Mouse (Mus musculus) hindbrain, embryonic 13.5 days (tissue): ENCODE measurements around the gene Gm20388. TPM values are rescaled to one million over a fixed set of nuclear protein-coding genes. Genes with fewer than 3 reads are reported as not detected.

Source experiments
- ATAC-seq: fragments of 200-750 bp; cut with Nextera tagmentation; 2 replicates; pipeline ENCODE4 v1.8.0; 2017; ENCODE audit warnings: moderate TSS enrichment; ENCODE audit not compliant: low FRiP score
- H3K27ac ChIP-seq: fragments of 300-500 bp; sonication (generic); 2 replicates; pipeline ENCODE4 v1.5.1; 2015; ENCODE audit warnings: inconsistent platforms, mild to moderate bottlenecking, moderate library complexity
- H3K27me3 ChIP-seq: fragments of 300-500 bp; sonication (generic); 2 replicates; pipeline ENCODE4 v1.6.1; 2015; ENCODE audit warnings: mild to moderate bottlenecking, inconsistent platforms
- H3K36me3 ChIP-seq: fragments of 300-500 bp; sonication (generic); 2 replicates; pipeline ENCODE4 v1.6.1; 2015; ENCODE audit warnings: mild to moderate bottlenecking, inconsistent platforms
- H3K4me1 ChIP-seq: fragments of 300-500 bp; sonication (generic); replicated peaks from 2 replicates; pipeline ENCODE4 v1.6.1; 2015; ENCODE audit warnings: inconsistent platforms
- H3K4me2 ChIP-seq: fragments of 300-500 bp; sonication (generic); 2 replicates; pipeline ENCODE4 v1.6.1; 2015; ENCODE audit warnings: inconsistent platforms, mild to moderate bottlenecking, moderate library complexity
- H3K4me3 ChIP-seq: fragments of 300-500 bp; sonication (generic); 2 replicates; pipeline ENCODE4 v1.5.1; 2015; ENCODE audit warnings: mild to moderate bottlenecking, inconsistent platforms
- H3K9ac ChIP-seq: fragments of 300-500 bp; sonication (generic); 2 replicates; pipeline ENCODE4 v1.6.1; 2015; ENCODE audit warnings: mild to moderate bottlenecking, inconsistent platforms
- H3K9me3 ChIP-seq: fragments of 300-500 bp; sonication (generic); 2 replicates; pipeline ENCODE4 v1.6.1; 2016; ENCODE audit warnings: inconsistent platforms
- WGBS: fragments of 180-500 bp; shearing (Covaris S2); methylation state at CpG from one replicate; pipeline ENCODE4 v1.1.7; 2015; 5-methylcytosine and 5-hydroxymethylcytosine counted together
- polyA plus RNA-seq: library from polyadenylated mRNA; unstranded; fragments of >200 nt; fragmentation: Nextera tagmentation; extraction: Ambion mirVana; gene quantifications from 2 replicates; pipeline ENCODE4 v1.2.1, GENCODE M21; 2015

Gm20388 gene
- polyA plus RNA-seq, 1 experiment from 2014 or later: 1.9 TPM

DNA sequence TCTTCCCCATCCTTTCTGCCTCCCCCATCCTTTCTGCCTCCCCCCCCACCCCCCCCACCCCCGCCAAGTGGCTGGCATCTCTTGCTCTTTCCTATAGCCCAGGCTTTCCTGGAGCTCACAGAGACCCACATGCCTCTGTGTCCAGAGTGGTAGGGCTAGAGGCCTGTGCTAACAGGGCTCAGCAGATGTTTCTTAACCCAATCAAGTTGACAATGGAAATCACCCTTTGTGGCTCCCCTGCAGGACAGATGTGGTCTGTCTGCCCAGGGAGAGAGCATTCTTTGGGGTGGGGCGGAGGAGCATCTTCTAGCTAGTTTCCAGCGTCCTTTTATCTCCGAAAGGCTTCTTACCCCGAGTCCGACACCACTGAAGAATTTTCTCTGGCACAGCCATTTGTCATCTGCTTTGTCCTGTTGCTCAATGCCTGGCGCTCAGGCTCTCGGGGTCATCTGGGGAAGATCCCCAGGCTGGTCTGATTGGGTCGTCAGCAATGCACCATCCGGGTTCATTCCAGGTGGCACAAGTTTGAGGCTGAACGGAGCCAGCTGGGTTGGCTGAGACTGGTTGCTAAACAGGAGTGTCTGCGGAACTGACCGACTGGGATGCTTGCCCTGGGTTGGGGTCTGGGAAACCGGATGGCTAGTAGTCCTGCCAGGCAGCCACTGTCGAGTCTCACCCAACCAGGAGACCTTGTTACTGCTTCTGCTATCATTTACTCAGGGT is 2157.3 kb downstream of the Gm20388 start:
- Histone ChIP-seq H3K27ac (no peak overlapping the region), H3K36me3 (no peaks in the 10 kb centered on the region), H3K4me3 (no peak overlapping the region), H3K4me1 (no peaks in the 10 kb centered on the region; the same call in none of the 2 replicates), H3K27me3 (0 out of 2 replicates have a peak, but pooled peaks cover 7% of the 10 kb centered on the region), H3K9me3 (no peaks in the 10 kb centered on the region), H3K9ac (no peak overlapping the region), H3K4me2 (no peak overlapping the region)
- no peak for ATAC-seq
- WGBS: 52% methylated on average over 15 of the region's 15 CpGs

DNA sequence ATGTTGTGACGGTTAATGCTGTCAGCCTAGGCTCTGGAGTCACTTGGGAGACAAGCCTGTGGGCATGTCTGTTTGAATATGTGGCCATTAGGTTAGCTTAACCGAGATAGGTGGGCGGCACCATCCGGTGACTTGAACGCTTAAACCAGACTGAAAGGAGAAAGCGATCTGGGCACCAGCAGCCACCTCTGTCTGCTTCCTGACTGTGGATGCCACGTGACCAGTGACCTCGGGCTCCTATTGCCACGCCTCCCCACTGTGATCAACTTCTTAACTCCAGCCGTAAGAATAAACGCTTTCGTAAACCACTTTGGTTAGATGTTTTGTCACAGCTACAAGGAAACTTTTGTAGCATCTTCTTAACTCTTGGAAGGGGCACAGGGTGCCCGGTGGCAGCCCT is 2158.0 kb downstream of the Gm20388 start:
- Histone ChIP-seq H3K4me1 (no peaks in the 10 kb centered on the region; the same call in none of the 2 replicates), H3K4me3 (no peak overlapping the region), H3K4me2 (no peak overlapping the region), H3K27ac (no peak overlapping the region), H3K9me3 (no peaks in the 10 kb centered on the region), H3K36me3 (no peaks in the 10 kb centered on the region), H3K27me3 (0 out of 2 replicates have a peak, but pooled peaks cover 7% of the 10 kb centered on the region), H3K9ac (no peak overlapping the region)
- ATAC-seq: no peak
- WGBS: 83% methylated on average over 13 of the region's 13 CpGs

DNA sequence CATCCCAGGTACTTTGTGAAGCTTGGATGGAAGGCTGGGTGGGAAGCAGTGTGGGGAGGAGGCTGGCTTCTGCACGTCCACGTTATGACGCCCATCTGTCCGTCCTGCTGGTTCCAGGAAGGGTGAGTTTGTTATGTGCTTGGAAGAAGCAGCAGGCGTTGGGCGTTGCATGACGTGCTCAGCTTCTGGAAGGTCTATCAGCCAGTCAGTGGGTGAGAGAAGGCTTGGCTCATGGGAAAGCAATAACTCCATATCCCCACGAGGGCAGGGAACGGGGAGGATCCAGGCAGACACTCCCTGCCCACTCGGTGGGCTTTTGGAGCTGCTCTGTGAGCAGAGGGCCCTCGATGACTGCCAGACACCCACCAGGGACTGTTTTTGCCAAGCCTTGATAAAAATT is 2158.6 kb downstream of the Gm20388 start:
- Histone ChIP-seq H3K36me3 (no peaks in the 10 kb centered on the region), H3K27me3 (0 out of 2 replicates have a peak, but pooled peaks cover 11% of the 10 kb centered on the region), H3K27ac (no peak overlapping the region), H3K9ac (no peak overlapping the region), H3K4me2 (no peak overlapping the region), H3K4me1 (no peaks in the 10 kb centered on the region; the same call in none of the 2 replicates), H3K4me3 (no peak overlapping the region), H3K9me3 (no peaks in the 10 kb centered on the region)
- ATAC-seq: no peak
- 85% methylated on average over 11 of the region's 11 CpGs for WGBS

DNA sequence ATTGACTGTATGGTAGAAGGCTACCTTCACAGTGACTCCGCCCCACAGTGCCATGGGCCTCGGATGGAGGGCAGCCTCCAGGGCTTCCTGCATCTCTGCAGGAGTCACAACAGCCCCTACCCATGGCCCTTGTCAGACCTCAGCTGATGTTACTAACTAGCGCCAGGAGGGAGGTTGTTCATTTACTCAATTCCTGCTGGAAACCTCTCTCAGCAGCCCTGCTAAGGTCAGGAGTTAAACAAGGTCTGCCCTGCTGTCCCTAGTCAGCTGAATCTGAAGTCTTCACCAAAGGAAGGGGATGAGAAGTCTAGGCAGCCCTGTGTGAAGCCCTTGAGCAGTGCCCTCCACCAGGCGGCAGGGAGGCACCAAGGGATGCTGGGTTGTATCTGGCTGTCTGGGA is 2160.6 kb downstream of the Gm20388 start:
- 66% methylated on average over 4 of the region's 4 CpGs for WGBS
- Histone ChIP-seq H3K9me3 (no peaks in the 10 kb centered on the region), H3K36me3 (no peaks in the 10 kb centered on the region), H3K27ac (no peak overlapping the region), H3K4me3 (no peak overlapping the region), H3K4me2 (no peak overlapping the region), H3K4me1 (peaks cover 3% of the 10 kb centered on the region), H3K9ac (no peak overlapping the region), H3K27me3 (peaks cover 17% of the 10 kb centered on the region; the same call in 1 of the 2 replicates)
- no peak for ATAC-seq

DNA sequence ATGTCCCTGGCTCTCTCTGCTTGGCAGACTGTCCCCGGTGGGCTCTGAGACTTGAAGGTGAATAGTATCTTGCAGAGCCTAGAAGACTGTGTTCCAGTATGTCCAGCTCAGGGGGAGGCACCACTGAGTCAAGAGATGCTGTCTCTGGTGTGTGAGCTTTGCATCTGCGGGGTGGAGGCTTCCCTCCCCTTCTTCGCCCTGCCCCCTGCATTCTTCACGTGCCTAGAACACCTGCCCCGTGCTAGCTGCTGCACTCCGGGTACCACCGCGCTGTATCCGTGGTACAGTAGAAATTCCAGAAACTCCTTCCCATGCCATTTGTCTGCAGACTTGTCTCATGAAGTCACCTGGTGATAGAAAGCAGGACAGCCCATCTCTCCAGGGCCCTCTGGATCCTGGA is 2163.3 kb downstream of the Gm20388 start:
- 89% methylated on average over 9 of the region's 9 CpGs for WGBS
- Histone ChIP-seq H3K9ac (no peak overlapping the region), H3K4me3 (no peak overlapping the region)

DNA sequence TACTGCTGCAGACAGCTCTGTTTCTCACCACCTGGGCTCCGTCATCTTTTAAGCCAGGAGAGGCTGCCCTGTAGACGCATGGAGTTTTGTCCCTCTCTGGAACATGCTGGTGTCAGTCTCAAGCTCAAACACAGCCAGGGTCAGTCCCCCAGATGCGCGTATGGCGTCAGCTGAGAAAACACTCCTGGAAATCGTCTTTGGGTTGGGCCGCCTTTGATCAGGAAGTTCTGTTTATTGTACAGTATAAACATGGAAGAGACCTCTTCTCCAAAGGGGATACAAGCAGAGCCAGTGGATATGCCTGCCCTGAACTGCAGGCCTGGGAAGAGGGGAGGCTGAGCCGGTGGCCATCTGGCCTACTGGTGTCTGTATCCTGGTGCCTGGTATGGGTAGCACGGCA is 2163.8 kb downstream of the Gm20388 start:
- Histone ChIP-seq H3K4me3 (no peak overlapping the region), H3K4me1 (peaks cover 7% of the 10 kb centered on the region), H3K36me3 (no peaks in the 10 kb centered on the region), H3K9me3 (no peaks in the 10 kb centered on the region), H3K9ac (no peak overlapping the region), H3K27ac (no peak overlapping the region), H3K4me2 (no peak overlapping the region), H3K27me3 (peaks cover 22% of the 10 kb centered on the region)
- WGBS: 85% methylated on average over 9 of the region's 9 CpGs
- no peak for ATAC-seq

More for the DNA sequence above, 2163.3 kb downstream of the Gm20388 start:
- H3K4me1 ChIP-seq: peaks cover 7% of the 10 kb centered on the region
- H3K4me2 ChIP-seq: no peak overlapping the region
- no peaks in the 10 kb centered on the region for H3K9me3 ChIP-seq
- peaks cover 25% of the 10 kb centered on the region for H3K27me3 ChIP-seq
- no peak for ATAC-seq
- no peak overlapping the region for H3K27ac ChIP-seq
- H3K36me3 ChIP-seq: no peaks in the 10 kb centered on the region

DNA sequence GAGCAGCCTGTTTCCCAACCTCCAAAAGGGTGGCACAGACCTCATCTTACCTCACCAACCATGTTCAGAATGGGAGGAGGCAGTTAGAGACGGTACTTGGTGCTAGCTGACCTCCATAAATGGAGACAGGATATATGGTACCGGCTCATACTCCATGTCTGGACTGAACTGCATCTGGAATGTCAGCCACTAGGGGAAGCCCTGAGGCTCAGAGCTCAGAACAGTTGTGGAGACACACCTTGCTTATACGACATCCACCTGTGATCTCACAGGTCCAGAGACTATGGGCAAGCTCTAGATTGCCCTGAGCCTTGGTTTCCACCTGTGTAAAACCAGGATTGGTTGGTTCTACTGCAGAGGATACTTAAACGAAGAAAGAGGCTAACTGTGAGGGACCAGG is 2164.3 kb downstream of the Gm20388 start:
- Histone ChIP-seq H3K9me3 (no peaks in the 10 kb centered on the region), H3K36me3 (no peaks in the 10 kb centered on the region), H3K27me3 (peaks cover 22% of the 10 kb centered on the region), H3K4me1 (peaks cover 7% of the 10 kb centered on the region), H3K27ac (no peak overlapping the region), H3K4me3 (no peak overlapping the region), H3K4me2 (no peak overlapping the region), H3K9ac (no peak overlapping the region)
- WGBS: 85% methylated on average over 4 of the region's 4 CpGs
- no peak for ATAC-seq

DNA sequence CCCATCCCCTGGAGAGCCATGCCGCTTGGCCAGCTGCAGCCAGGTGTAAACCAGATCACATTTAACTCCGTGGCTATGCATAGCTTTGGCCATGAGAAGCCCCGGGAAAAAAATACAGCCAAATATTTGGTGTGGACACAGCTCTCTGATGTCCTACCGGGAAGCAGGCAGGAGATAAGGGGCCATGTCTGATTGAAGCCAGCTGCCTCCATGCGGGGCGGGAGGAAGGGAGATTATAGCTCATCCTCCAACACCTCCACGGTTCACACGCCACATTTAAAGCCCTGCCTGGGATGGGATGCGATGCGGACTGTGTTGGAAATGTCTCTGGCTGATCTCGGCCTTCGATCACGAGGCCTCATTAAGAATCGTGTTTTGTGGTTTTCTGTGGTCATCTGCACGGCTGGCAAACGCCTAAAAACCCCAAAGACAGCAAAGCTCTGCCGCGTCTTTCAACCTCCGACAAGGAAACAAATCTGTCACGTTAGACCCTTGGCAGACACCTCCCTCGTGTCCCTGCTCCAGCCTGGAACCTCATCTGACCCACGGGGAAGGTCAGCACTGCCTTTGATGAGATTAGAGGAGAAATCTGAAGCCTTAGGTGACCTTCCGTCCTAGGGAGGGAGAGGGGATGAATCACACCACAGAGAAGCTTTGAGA is 2165.7 kb downstream of the Gm20388 start:
- peak overlapping the region; percentile 35; the same call in 1 of the 2 replicates for H3K27ac ChIP-seq
- H3K9me3 ChIP-seq: no peaks in the 10 kb centered on the region
- no peak overlapping the region for H3K9ac ChIP-seq
- H3K36me3 ChIP-seq: no peaks in the 10 kb centered on the region
- no peak for ATAC-seq
- H3K4me1 ChIP-seq: peaks cover 7% of the 10 kb centered on the region; the same call in 1 of the 2 replicates
- peaks cover 19% of the 10 kb centered on the region for H3K27me3 ChIP-seq
- WGBS: 63% methylated on average over 23 of the region's 23 CpGs
- H3K4me3 ChIP-seq: no peak overlapping the region
- no peak overlapping the region for H3K4me2 ChIP-seq

DNA sequence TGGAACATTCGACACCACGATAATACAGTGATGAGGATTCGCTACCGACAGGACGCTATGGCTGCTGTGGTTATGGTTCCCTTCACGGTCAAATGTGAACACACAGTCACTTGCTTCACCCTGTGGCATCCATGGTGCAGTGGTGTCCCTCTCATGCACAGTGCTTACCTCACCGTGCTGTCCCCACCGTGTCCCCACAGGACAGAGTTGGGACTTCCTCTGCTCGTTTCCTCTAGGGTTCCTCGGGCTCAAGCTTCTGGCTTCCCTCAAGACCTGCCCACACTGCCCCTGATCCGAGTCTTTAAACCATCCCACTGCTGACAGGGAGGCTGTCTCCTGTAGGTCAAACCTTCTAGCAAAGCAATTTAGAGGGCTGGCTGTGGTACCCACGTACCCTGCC is 2167.7 kb downstream of the Gm20388 start:
- Histone ChIP-seq H3K4me1 (0 out of 2 replicates have a peak, but pooled peaks cover 7% of the 10 kb centered on the region), H3K9ac (no peak overlapping the region), H3K4me3 (no peak overlapping the region), H3K27me3 (peaks cover 19% of the 10 kb centered on the region), H3K4me2 (no peak overlapping the region), H3K27ac (no peak overlapping the region), H3K36me3 (no peaks in the 10 kb centered on the region), H3K9me3 (no peaks in the 10 kb centered on the region)
- WGBS: 88% methylated on average over 12 of the region's 12 CpGs
- ATAC-seq: no peak

DNA sequence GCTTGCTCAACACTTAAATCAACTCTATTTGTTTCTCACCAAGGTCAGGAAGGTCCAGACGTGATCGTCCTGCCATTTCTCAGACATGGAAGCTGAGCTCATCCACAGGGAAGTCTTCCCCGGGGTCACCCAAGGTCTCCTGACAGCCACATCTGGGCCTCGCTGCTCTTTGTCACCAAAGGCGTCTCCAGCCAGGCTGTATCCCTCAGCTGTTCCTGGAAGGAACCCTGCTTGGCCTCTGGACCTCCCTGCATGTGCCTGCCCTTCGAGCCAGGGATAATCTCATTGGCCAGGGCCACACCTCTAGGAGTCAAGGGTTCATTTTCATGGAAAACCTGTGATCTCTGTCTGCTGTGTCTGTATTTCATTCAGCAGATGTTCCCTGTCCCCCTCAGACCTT is 2168.5 kb downstream of the Gm20388 start:
- 0 out of 2 replicates have a peak, but pooled peaks cover 7% of the 10 kb centered on the region for H3K4me1 ChIP-seq
- no peak overlapping the region for H3K4me3 ChIP-seq
- no peak overlapping the region for H3K27ac ChIP-seq
- H3K27me3 ChIP-seq: peaks cover 14% of the 10 kb centered on the region
- H3K36me3 ChIP-seq: no peaks in the 10 kb centered on the region
- 53% methylated on average over 6 of the region's 6 CpGs for WGBS
- H3K9ac ChIP-seq: no peak overlapping the region
- no peaks in the 10 kb centered on the region for H3K9me3 ChIP-seq
- ATAC-seq: no peak
- no peak overlapping the region for H3K4me2 ChIP-seq

DNA sequence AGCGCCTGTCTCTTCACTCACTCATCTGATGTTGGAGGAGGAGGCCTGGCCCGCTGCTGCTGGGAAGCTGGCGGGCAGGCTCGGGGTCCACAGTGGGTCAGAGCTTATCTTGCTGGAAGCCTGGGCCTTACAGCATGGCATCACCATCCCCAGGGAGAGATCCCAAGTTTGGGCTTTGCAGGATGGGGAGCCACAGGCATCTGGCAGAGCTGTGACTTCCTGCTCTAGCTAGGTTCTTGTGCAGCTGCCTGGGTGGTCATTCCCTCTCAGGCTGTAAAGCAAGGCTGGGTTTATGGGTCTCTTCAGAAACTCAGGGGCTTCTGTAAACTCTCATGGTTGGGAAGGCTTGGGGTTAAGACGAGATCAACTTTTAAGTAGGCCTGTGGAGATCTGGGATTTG is 2169.7 kb downstream of the Gm20388 start:
- H3K4me2 ChIP-seq: no peak overlapping the region
- H3K27ac ChIP-seq: no peak overlapping the region
- no peak overlapping the region for H3K4me3 ChIP-seq
- WGBS: 46% methylated on average over 5 of the region's 5 CpGs
- ATAC-seq: no peak
- no peak overlapping the region for H3K9ac ChIP-seq
- H3K27me3 ChIP-seq: peaks cover 19% of the 10 kb centered on the region
- no peaks in the 10 kb centered on the region for H3K9me3 ChIP-seq
- no peaks in the 10 kb centered on the region for H3K36me3 ChIP-seq
- H3K4me1 ChIP-seq: 0 out of 2 replicates have a peak, but pooled peaks cover 7% of the 10 kb centered on the region

DNA sequence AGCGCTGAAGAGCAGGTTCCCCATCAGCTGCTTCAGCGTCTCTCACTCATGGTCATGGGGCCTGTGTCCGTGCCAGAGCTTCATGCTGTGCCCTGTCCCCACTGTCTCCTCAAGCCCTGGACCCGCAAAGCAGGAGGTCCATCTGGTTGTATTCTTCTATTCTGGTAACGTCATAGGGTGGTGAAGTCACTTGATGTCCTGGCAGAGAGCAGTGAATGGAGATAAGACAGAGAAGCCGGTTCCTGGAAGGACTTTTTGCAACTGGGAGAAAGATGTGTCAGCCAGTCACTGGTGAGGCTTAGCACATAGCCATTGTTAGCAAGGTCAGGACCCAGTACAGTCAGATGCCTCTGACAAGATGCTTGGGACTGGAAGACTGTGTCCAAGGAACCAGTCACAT is 2172.8 kb downstream of the Gm20388 start:
- H3K4me1 ChIP-seq: 0 out of 2 replicates have a peak, but pooled peaks cover 3% of the 10 kb centered on the region
- no peak overlapping the region for H3K4me3 ChIP-seq
- no peak for ATAC-seq
- WGBS: 85% methylated on average over 6 of the region's 6 CpGs
- H3K36me3 ChIP-seq: no peaks in the 10 kb centered on the region
- no peak overlapping the region for H3K4me2 ChIP-seq
- H3K9ac ChIP-seq: no peak overlapping the region
- H3K9me3 ChIP-seq: no peaks in the 10 kb centered on the region
- peaks cover 11% of the 10 kb centered on the region; the same call in 1 of the 2 replicates for H3K27me3 ChIP-seq
- H3K27ac ChIP-seq: no peak overlapping the region
